Comparison of ENCODE assay signal across 8 mouse cellular contexts in genomic region chr7:17059463-17059844, GRCm38 (mm10). TPM values are rescaled to one million over a fixed set of nuclear protein-coding genes. Genes with fewer than 3 reads are reported as not detected.
DNase-seq lines count a peak whose midpoint lies in the region; ATAC-seq and TF ChIP-seq lines count a peak whose summit lies in the region.

No protein-coding gene starts in this region.

- H3K4me1 ChIP-seq in cerebellum, adult 2 months (ENCODE audit: control insufficient read depth, insufficient read depth, low read length): peaks cover 17% of the 10 kb centered on the region
- H3K4me1 ChIP-seq in lung, postnatal 0 days (ENCODE audit: insufficient read depth, low read depth, low read length): peaks cover 24% of the 10 kb centered on the region
- peaks cover 30% of the 10 kb centered on the region for H3K4me1 ChIP-seq in intestine, embryonic 15.5 days (replicated peaks)
- peaks cover 51% of the 10 kb centered on the region for H3K4me1 ChIP-seq in stomach, embryonic 14.5 days (ENCODE audit: control insufficient read depth, insufficient read depth, low read length)

- peak overlapping the region; percentile 74 for H3K4me2 ChIP-seq in lung, postnatal 0 days (replicated peaks; ENCODE audit: low read depth, low read length)
- H3K4me2 ChIP-seq in intestine, embryonic 15.5 days (replicated peaks): peak overlapping the region; percentile 75
- H3K4me2 ChIP-seq in stomach, embryonic 14.5 days (replicated peaks; ENCODE audit: low read depth, low read length): peak overlapping the region; percentile 80

- no peak overlapping the region for H3K4me3 ChIP-seq in cerebellum, adult 2 months (replicated peaks; ENCODE audit: insufficient read depth, low read depth, low read length)
- H3K4me3 ChIP-seq in lung, postnatal 0 days (ENCODE audit: low read depth, low read length): peak overlapping the region; percentile 59; the same call in 1 of the 2 replicates
- H3K4me3 ChIP-seq in intestine, embryonic 15.5 days (replicated peaks): peak overlapping the region; percentile 64
- H3K4me3 ChIP-seq in stomach, embryonic 14.5 days (ENCODE audit: low read depth, low read length): peak overlapping the region; percentile 53; the same call in 1 of the 2 replicates

- no peaks in the 10 kb centered on the region for H3K27me3 ChIP-seq in cerebellum, adult 2 months (ENCODE audit: control insufficient read depth, insufficient read depth, low read length)
- H3K27me3 ChIP-seq in lung, postnatal 0 days (replicated peaks; ENCODE audit: insufficient read depth, low read length): no peaks in the 10 kb centered on the region
- H3K27me3 ChIP-seq in intestine, embryonic 15.5 days (replicated peaks): no peaks in the 10 kb centered on the region
- no peaks in the 10 kb centered on the region for H3K27me3 ChIP-seq in stomach, embryonic 14.5 days (ENCODE audit: control insufficient read depth, insufficient read depth, low read length)

- no peak for ATAC-seq in lung, postnatal 0 days
- no peak for ATAC-seq in intestine, embryonic 15.5 days
- no peak for ATAC-seq in stomach, embryonic 14.5 days (ENCODE audit: insufficient number of reproducible peaks, insufficient read depth, low FRiP score, low read depth)

- WGBS in cerebellum, adult 2 months: 82% methylated on average over 3 of the region's 3 CpGs
- WGBS in lung, postnatal 0 days: 27% methylated on average over 3 of the region's 3 CpGs
- 37% methylated on average over 3 of the region's 3 CpGs for WGBS in intestine, embryonic 15.5 days
- WGBS in stomach, embryonic 14.5 days: 55% methylated on average over 3 of the region's 3 CpGs

- TF ChIP-seq CTCF in cerebellum, adult 2 months (IDR thresholded peaks at IDR 0.05; ENCODE audit: borderline replicate concordance, insufficient read depth, low read depth, low read length): no peak
- no peak for TF ChIP-seq CTCF in lung, postnatal 0 days (IDR thresholded peaks at IDR 0.05)

- H3K27ac ChIP-seq in cerebellum, adult 2 months (ENCODE audit: insufficient read depth, low read length): peak overlapping the region; percentile 75
- H3K27ac ChIP-seq in lung, postnatal 0 days (ENCODE audit: low read length): peak overlapping the region; percentile 96
- H3K27ac ChIP-seq in intestine, embryonic 15.5 days: peak overlapping the region; percentile 99
- peak overlapping the region; percentile 98 for H3K27ac ChIP-seq in stomach, embryonic 14.5 days (ENCODE audit: low read length)

- DNase-seq in cerebellum, adult 2 months: no peak
- no peak for DNase-seq in cerebellum, adult 18-20 months
- no peak for DNase-seq in lung, postnatal 0 days (ENCODE audit: low spot score)
- DNase-seq in lung, adult 18-20 months: no peak
- no peak for DNase-seq in layer of hippocampus, adult 9-11 months
- no peak for DNase-seq in adrenal gland, adult 2 months

- no peaks in the 10 kb centered on the region for H3K9me3 ChIP-seq in lung, postnatal 0 days (ENCODE audit: low read length)
- no peaks in the 10 kb centered on the region for H3K9me3 ChIP-seq in intestine, embryonic 15.5 days
- no peaks in the 10 kb centered on the region for H3K9me3 ChIP-seq in stomach, embryonic 14.5 days (ENCODE audit: control insufficient read depth, low read depth, low read length)

- H3K9ac ChIP-seq in lung, postnatal 0 days (replicated peaks; ENCODE audit: low read depth): peak overlapping the region; percentile 73
- H3K9ac ChIP-seq in intestine, embryonic 15.5 days: peak overlapping the region; percentile 76
- peak overlapping the region; percentile 50; the same call in 1 of the 2 replicates for H3K9ac ChIP-seq in stomach, embryonic 14.5 days (replicated peaks; ENCODE audit: low read depth, low read length)

- TF ChIP-seq EP300 in lung, postnatal 0 days (IDR thresholded peaks at IDR 0.05): no peak; the same call in 1 of the 2 replicates

- no peaks in the 10 kb centered on the region for H3K36me3 ChIP-seq in lung, postnatal 0 days (ENCODE audit: insufficient read depth, low read length)
- peaks cover 5% of the 10 kb centered on the region; the same call in 1 of the 2 replicates for H3K36me3 ChIP-seq in intestine, embryonic 15.5 days
- H3K36me3 ChIP-seq in stomach, embryonic 14.5 days (ENCODE audit: control insufficient read depth, insufficient read depth, low read length): no peaks in the 10 kb centered on the region; the same call in 1 of the 2 replicates

- no peak for TF ChIP-seq POLR2A in cerebellum, adult 2 months (IDR thresholded peaks at IDR 0.05; ENCODE audit: borderline replicate concordance, insufficient read depth, low read length)

RNA-seq across cellular contexts. Expression of gene Hif3a, which starts 2.8 kb away (rescaled TPM):
- polyA plus RNA-seq in cerebellum, adult 2 months (2012; rRNA removed): 2.1 and 4.2 TPM in 2 replicates
- polyA plus RNA-seq in lung, postnatal 0 days (2015; fragmentation: Nextera tagmentation; extraction: Ambion mirVana): 5.3 and 8.2 TPM in 2 replicates
- 66.7 and 71.4 TPM in 2 replicates for polyA plus RNA-seq in intestine, embryonic 15.5 days (2015; fragmentation: Nextera tagmentation; extraction: Ambion mirVana)
- 46.0 and 51.7 TPM in 2 replicates for polyA plus RNA-seq in stomach, embryonic 14.5 days (2014; fragmentation: Nextera tagmentation; extraction: Ambion mirVana)
- 1 to 10 TPM; 1.6 to 3.2 TPM for total RNA-seq in adrenal gland, adult 2 months (2021)
- 3.1 and 4.0 TPM in 2 replicates for polyA plus RNA-seq in adrenal gland, adult 2 months (2012; rRNA removed)

RNA-seq across cellular contexts. Expression of gene Psg16, which starts 14.4 kb away (rescaled TPM):
- 20.8 and 22.0 TPM in 2 replicates for polyA plus RNA-seq in cerebellum, adult 2 months (2012; rRNA removed)
- polyA plus RNA-seq in lung, postnatal 0 days (2015; fragmentation: Nextera tagmentation; extraction: Ambion mirVana): 0.18 and 0.21 TPM in 2 replicates
- polyA plus RNA-seq in intestine, embryonic 15.5 days (2015; fragmentation: Nextera tagmentation; extraction: Ambion mirVana): 0.40 and 0.42 TPM in 2 replicates
- polyA plus RNA-seq in stomach, embryonic 14.5 days (2014; fragmentation: Nextera tagmentation; extraction: Ambion mirVana): 0.10 and 0.24 TPM in 2 replicates
- under 1 TPM; 0.35 to 0.58 TPM for total RNA-seq in adrenal gland, adult 2 months (2021)
- polyA plus RNA-seq in adrenal gland, adult 2 months (2012; rRNA removed): 0.13 and 0.33 TPM in 2 replicates

RNA-seq across cellular contexts. Expression of gene Ppp5c, which starts 31.7 kb away (rescaled TPM):
- 306 and 336 TPM in 2 replicates for polyA plus RNA-seq in cerebellum, adult 2 months (2012; rRNA removed)
- 65.1 and 71.8 TPM in 2 replicates for polyA plus RNA-seq in lung, postnatal 0 days (2015; fragmentation: Nextera tagmentation; extraction: Ambion mirVana)
- 81.5 and 89.5 TPM in 2 replicates for polyA plus RNA-seq in intestine, embryonic 15.5 days (2015; fragmentation: Nextera tagmentation; extraction: Ambion mirVana)
- 93.6 and 94.4 TPM in 2 replicates for polyA plus RNA-seq in stomach, embryonic 14.5 days (2014; fragmentation: Nextera tagmentation; extraction: Ambion mirVana)
- total RNA-seq in adrenal gland, adult 2 months (2021): 10 to 100 TPM; 82.2 to 86.0 TPM
- 164 and 179 TPM in 2 replicates for polyA plus RNA-seq in adrenal gland, adult 2 months (2012; rRNA removed)

Comparison
In these comparisons a context has a peak if more than half of its experiments do, and no peak if none do; other contexts are left out.
1. RNA of gene Psg16, which starts 14.4 kb away (polyA plus RNA-seq): 20.8 to 22.0 TPM in cerebellum, adult 2 months; 0.40 to 0.42 TPM in intestine, embryonic 15.5 days, 0.13 to 0.33 TPM in adrenal gland, adult 2 months, 0.18 to 0.21 TPM in lung, postnatal 0 days and 0.10 to 0.24 TPM in stomach, embryonic 14.5 days; every median in the first group is over 10 times any median in the second.
2. Peak in every context shown above with its lines, with median percentiles within 50 percentile points of each other: H3K27ac ChIP-seq, H3K4me2 ChIP-seq and H3K9ac ChIP-seq.